Mouse (Mus musculus): ENCODE results near the gene Trex2. TPM values are rescaled to one million over a fixed set of nuclear protein-coding genes. Genes with fewer than 3 reads are reported as not detected.
"Not testable (repeated sequence)": the region's sequence is repeated elsewhere in the genome, so short reads cannot be mapped to it uniquely, and the experiment has no call there.

Gene Trex2
- polyA plus RNA-seq, 1 experiment from 2014 or later, result not detected

DNA sequence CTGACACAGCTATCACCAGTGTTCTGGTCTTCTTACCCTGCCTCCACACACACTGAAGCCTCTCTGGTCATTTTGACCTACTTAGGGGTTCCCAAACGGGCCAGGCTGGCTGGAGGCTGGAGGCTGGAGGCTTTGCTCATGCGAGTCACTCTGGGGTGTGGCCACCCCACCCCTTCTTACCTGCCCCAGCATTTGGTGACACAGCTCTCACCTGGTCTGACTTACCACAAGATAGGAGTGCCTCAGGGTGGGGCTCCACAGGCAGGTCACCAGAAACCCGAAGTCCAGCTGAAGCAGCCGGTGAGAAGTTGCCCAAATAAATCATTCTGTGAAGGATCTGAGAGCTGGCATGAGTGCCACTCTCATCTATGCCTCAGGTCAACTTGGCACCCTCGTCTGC lies 2.3 kb downstream of the Trex2 start:
- H3K27ac ChIP-seq (ENCODE audit: poor library complexity, severe bottlenecking), result no peak overlapping the region
- H3K36me3 ChIP-seq, result peaks cover 8% of the 10 kb centered on the region; the same call in 1 of the 2 replicates
- ATAC-seq (ENCODE audit: insufficient number of reproducible peaks, low FRiP score), result no peak
- no peaks in the 10 kb centered on the region for H3K9me3 ChIP-seq (replicated peaks)
- no peak overlapping the region for H3K9ac ChIP-seq
- H3K4me2 ChIP-seq, result no peak overlapping the region
- 68% methylated on average over 5 of the region's 5 CpGs for WGBS
- no peak overlapping the region for H3K4me3 ChIP-seq
- 0 out of 2 replicates have a peak, but pooled peaks cover 1% of the 10 kb centered on the region for H3K27me3 ChIP-seq (replicated peaks)
- H3K4me1 ChIP-seq (replicated peaks), result no peaks in the 10 kb centered on the region

DNA sequence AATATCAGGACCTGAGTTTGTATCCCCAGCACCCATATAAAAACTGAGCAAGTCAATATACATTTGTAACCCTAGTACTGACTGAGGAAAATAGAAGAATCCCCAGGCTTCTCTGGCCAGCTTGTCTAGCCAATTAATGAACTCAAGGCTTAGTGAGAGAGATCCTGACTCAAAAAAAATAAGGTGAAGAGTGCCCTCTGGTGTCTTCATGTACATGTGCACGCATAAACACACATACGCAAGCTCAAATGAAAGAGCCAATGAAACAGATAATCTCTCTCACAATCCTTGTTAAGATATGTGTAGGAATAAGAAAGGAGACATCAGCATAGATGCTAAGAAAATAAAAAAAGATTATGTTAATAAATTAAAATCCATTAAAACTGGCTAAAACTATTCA lies 5.1 kb downstream of the Trex2 start:
- H3K9me3 ChIP-seq (replicated peaks), result no peaks in the 10 kb centered on the region
- no peaks in the 10 kb centered on the region for H3K4me1 ChIP-seq (replicated peaks)
- 0 out of 2 replicates have a peak, but pooled peaks cover 4% of the 10 kb centered on the region for H3K27me3 ChIP-seq (replicated peaks)
- no peak for ATAC-seq (ENCODE audit: insufficient number of reproducible peaks, low FRiP score)
- 81% methylated on average over 2 of the region's 2 CpGs for WGBS
- no peak overlapping the region for H3K4me2 ChIP-seq
- H3K4me3 ChIP-seq, result no peak overlapping the region
- no peak overlapping the region for H3K27ac ChIP-seq (ENCODE audit: poor library complexity, severe bottlenecking)
- no peak overlapping the region for H3K9ac ChIP-seq
- H3K36me3 ChIP-seq, result no peaks in the 10 kb centered on the region

DNA sequence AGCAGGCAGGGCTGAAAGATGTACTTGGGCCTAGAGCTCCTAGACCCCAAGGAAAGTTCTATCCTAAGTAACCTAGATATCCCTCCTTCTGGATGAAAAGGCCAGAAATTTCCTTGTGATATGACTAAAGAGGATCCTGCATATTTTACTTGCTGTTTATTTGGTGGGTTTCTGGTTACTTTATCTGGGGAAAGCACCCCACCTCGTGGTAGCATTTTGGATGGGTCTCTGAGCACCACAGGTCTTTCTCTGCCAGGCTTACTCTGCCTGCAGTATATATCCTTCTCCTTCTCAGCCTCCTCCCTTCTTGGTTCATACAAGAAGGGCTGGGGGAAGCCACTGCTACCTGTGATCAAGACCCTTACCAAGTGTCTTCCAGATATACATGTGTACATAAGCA lies 22.4 kb downstream of the Trex2 start:
- no peak for ATAC-seq (ENCODE audit: insufficient number of reproducible peaks, low FRiP score)
- 25% methylated on average over 1 of the region's 1 CpGs for WGBS
- H3K27ac ChIP-seq (ENCODE audit: poor library complexity, severe bottlenecking), result no peak overlapping the region
- 0 out of 2 replicates have a peak, but pooled peaks cover 4% of the 10 kb centered on the region for H3K9me3 ChIP-seq (replicated peaks)
- H3K4me3 ChIP-seq, result no peak overlapping the region
- H3K36me3 ChIP-seq, result no peaks in the 10 kb centered on the region
- no peaks in the 10 kb centered on the region for H3K4me1 ChIP-seq (replicated peaks)
- peaks cover 32% of the 10 kb centered on the region for H3K27me3 ChIP-seq (replicated peaks)
- no peak overlapping the region for H3K4me2 ChIP-seq
- no peak overlapping the region for H3K9ac ChIP-seq

DNA sequence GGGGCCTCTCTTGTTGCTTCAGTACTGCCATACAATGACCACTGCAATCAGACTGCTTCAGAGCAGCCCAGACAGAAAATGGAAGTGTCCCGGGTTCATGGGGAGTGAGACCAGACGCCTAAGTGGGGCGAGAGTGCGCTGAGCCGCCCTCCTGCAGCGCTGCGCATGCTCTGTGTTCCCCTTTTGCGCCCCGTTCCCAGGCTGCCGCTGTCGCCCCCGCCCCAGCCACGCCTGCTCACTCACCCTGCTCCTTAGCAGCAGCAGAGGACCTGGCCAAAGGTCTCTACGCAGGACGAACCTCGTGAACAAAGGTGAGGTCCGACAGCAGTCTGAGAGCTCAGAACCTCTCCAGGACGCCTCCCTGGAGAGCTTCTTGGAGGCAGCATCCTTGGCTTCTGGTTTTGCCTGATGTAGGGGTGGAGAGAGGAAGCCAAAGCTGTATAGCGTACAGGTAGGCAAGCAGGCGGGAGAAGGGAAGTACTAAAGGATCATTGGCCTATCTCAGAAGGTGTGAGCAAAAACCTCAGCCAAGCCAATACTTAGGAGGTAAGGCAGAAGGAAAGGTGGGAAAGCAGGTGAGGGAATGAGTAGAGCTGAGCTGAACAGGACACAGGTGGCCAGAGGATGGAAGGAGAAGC lies 24.1 kb downstream of the Trex2 start, which contains the start of gene Zfp92:
Gene Zfp92 (plus strand): TSS at position 217 of the 638 bp plus-strand sequence.
- H3K36me3 ChIP-seq, result no peaks in the 10 kb centered on the region
- H3K9ac ChIP-seq, result 0 out of 2 replicates have a peak within 1 kb of the TSS, but pooled peaks have one; percentile 7
- no peaks in the 10 kb centered on the region for H3K4me1 ChIP-seq (replicated peaks)
- no peak for ATAC-seq (ENCODE audit: insufficient number of reproducible peaks, low FRiP score)
- H3K9me3 ChIP-seq (replicated peaks), result 0 out of 2 replicates have a peak, but pooled peaks cover 4% of the 10 kb centered on the region
- WGBS, result 9% methylated on average over 20 of the region's 20 CpGs
- peak within 1 kb of the TSS; percentile 68 for H3K4me2 ChIP-seq
- H3K27me3 ChIP-seq (replicated peaks), result peaks cover 32% of the 10 kb centered on the region
- no peak within 1 kb of the TSS for H3K27ac ChIP-seq (ENCODE audit: poor library complexity, severe bottlenecking)
- peak within 1 kb of the TSS; percentile 30 for H3K4me3 ChIP-seq

DNA sequence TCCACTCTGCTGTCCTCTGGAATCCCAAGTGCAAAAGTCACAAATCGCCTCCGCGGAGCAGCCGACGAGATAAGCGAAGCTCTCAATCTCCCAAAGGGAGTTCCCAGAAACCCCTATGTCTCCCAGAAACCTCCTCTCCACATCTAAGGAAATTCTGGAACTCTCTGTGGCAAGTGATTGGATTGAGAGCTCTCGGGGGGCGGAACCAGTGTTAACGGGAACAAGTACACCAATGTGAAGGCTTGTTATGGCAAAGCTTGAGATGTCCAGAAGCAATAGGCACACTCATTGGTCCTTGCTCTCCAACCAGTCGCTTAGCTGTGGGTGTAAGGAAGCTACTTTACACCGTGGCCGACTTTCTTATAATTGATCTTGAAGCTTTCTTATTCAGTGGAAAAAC lies 33.5 kb downstream of the Trex2 start:
- no peaks in the 10 kb centered on the region for H3K4me1 ChIP-seq (replicated peaks)
- H3K4me3 ChIP-seq, result no peak overlapping the region
- H3K4me2 ChIP-seq, result no peak overlapping the region
- H3K27ac ChIP-seq (ENCODE audit: poor library complexity, severe bottlenecking), result no peak overlapping the region
- no peak for ATAC-seq (ENCODE audit: insufficient number of reproducible peaks, low FRiP score)
- H3K9me3 ChIP-seq (replicated peaks), result no peaks in the 10 kb centered on the region
- peaks cover 5% of the 10 kb centered on the region for H3K27me3 ChIP-seq (replicated peaks)
- WGBS, result 85% methylated on average over 12 of the region's 12 CpGs
- no peak overlapping the region for H3K9ac ChIP-seq
- no peaks in the 10 kb centered on the region for H3K36me3 ChIP-seq

DNA sequence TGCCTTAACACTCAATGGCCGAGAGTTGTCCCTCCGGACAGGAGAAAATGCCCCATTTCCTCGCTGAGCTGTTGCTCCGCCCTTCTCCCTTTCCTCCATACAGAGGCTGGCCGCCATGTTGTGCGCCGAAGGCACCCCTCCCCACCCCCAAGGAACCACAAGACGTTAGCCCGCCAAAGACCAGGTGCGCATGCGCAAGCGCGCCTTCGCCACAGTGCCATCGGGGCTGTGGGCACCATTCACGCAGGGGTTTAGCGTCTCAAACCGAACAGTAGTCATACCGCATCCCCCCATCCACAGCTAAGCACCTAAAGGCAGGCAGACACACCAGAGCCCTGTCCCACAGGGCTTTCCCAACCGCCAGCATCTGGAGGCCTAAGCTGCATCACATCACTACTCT lies 34.2 kb downstream of the Trex2 start:
- H3K36me3 ChIP-seq, result no peaks in the 10 kb centered on the region
- no peak overlapping the region for H3K4me3 ChIP-seq
- no peak overlapping the region for H3K9ac ChIP-seq
- no peak overlapping the region for H3K4me2 ChIP-seq
- no peak for ATAC-seq (ENCODE audit: insufficient number of reproducible peaks, low FRiP score)
- H3K27me3 ChIP-seq (replicated peaks), result peaks cover 8% of the 10 kb centered on the region
- no peaks in the 10 kb centered on the region for H3K4me1 ChIP-seq (replicated peaks)
- 79% methylated on average over 20 of the region's 20 CpGs for WGBS
- no peak overlapping the region for H3K27ac ChIP-seq (ENCODE audit: poor library complexity, severe bottlenecking)
- H3K9me3 ChIP-seq (replicated peaks), result no peaks in the 10 kb centered on the region

DNA sequence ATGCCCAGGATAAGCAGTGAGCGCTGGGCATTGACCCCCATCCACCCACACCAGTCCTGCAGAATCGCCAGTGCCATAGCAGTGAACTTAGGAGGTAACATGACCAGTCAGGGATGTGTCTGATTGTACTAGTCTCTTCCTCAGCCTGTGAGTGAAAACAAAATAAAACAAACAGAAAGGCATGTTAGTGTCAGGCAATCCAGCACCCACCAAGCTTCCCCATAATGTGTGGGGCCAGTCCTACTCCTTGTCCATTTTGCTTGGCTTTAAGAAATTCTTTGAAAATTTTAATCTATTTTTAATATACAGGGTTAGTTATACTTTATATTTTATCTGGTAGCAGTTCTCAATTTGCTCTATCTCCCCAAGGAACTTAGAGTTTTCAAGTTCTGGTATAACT lies 36.5 kb downstream of the Trex2 start, which contains the start of gene Gm18336:
Gene Gm18336 (minus strand): TSS at position 101 of the 400 bp plus-strand sequence.
- ATAC-seq (ENCODE audit: insufficient number of reproducible peaks, low FRiP score), result not testable (repeated sequence)
- WGBS, result 57% methylated on average over 2 of the region's 2 CpGs

DNA sequence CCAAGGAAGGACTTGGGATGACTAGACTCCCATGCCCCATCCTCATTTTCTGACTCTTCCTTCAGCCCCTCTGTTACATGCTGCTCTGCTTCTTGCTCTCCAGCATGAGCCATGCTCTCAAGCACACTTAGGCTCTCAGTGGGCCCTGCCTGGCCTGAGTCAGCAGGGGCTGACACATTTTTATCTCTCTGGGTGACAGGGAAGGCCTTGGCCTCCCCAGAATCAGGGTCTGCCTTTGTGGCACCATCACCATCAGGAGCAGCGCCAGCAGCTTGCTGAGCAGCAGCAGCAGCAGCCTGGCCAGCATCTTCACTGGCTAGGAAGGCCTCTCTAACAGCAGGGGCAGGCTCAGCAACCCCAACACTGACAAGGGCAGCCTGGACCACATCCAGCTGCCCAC lies 38.7 kb downstream of the Trex2 start:
- no peaks in the 10 kb centered on the region for H3K9me3 ChIP-seq (replicated peaks)
- H3K27me3 ChIP-seq (replicated peaks), result peaks cover 21% of the 10 kb centered on the region
- WGBS, result 68% methylated on average over 1 of the region's 1 CpGs
- no peaks in the 10 kb centered on the region for H3K36me3 ChIP-seq
- no peaks in the 10 kb centered on the region for H3K4me1 ChIP-seq (replicated peaks)
- no peak overlapping the region for H3K27ac ChIP-seq (ENCODE audit: poor library complexity, severe bottlenecking)
- no peak overlapping the region for H3K4me2 ChIP-seq
- H3K4me3 ChIP-seq, result no peak overlapping the region
- no peak overlapping the region for H3K9ac ChIP-seq
- ATAC-seq (ENCODE audit: insufficient number of reproducible peaks, low FRiP score), result no peak

More for the DNA sequence above, 36.5 kb downstream of the Trex2 start, which contains the start of gene Gm18336:
- H3K27me3 ChIP-seq (replicated peaks), result peaks cover 13% of the 10 kb centered on the region
- H3K4me1 ChIP-seq (replicated peaks); H3K36me3 ChIP-seq; H3K4me3 ChIP-seq; H3K27ac ChIP-seq (ENCODE audit: poor library complexity, severe bottlenecking); H3K4me2 ChIP-seq; H3K9me3 ChIP-seq (replicated peaks); H3K9ac ChIP-seq: not testable (repeated sequence)

DNA sequence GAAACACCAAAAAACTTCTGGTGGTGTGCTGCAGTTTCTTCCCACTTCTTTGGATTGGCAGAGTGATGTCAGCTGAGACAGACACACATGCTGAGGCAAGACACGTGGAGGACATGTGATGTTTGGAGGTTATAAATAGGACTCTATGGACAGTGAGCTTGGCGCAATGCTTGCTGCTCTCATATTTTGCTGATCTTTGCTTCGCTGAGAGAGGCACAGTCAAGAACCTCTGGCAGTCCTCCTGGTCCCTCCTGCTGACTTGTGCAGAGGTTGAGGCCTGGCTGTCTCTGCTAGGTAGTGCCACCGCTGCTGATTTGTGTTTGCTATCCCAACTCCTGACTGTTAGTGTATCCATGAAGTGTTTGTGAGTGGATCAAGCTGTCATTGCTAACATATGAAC lies 43.7 kb downstream of the Trex2 start:
- Histone ChIP-seq H3K4me1 (replicated peaks) (no peaks in the 10 kb centered on the region), H3K4me2 (no peak overlapping the region), H3K4me3 (no peak overlapping the region), H3K27ac (ENCODE audit: poor library complexity, severe bottlenecking) (no peak overlapping the region), H3K27me3 (replicated peaks) (peaks cover 15% of the 10 kb centered on the region), H3K9me3 (replicated peaks) (no peaks in the 10 kb centered on the region), H3K36me3 (no peaks in the 10 kb centered on the region), H3K9ac (no peak overlapping the region)
- no peak for ATAC-seq (ENCODE audit: insufficient number of reproducible peaks, low FRiP score)
- WGBS, result 66% methylated on average over 4 of the region's 4 CpGs

DNA sequence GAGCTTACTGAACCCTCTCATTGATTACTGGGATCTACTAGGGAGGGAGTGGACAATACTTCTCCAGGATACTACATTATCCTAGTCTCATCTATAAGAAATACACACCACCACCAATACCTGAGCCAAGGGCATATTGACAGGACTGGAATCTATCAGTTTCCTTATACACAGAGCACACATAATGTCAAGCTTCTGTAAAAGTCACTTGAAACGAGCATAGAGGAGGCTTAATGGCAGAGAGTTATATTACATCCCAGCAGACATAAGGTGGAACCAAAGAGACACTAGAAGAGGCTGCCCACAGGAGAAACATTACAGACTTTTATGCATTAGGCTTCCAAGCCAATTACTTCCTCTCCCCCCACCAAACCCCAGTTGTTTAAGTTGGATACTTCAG lies 50.2 kb downstream of the Trex2 start:
- Histone ChIP-seq H3K4me3 (no peak overlapping the region), H3K4me1 (replicated peaks) (no peaks in the 10 kb centered on the region), H3K27me3 (replicated peaks) (no peaks in the 10 kb centered on the region), H3K9ac (no peak overlapping the region), H3K4me2 (no peak overlapping the region), H3K36me3 (no peaks in the 10 kb centered on the region), H3K27ac (ENCODE audit: poor library complexity, severe bottlenecking) (no peak overlapping the region), H3K9me3 (replicated peaks) (no peaks in the 10 kb centered on the region)
- WGBS, result 18% methylated on average over 1 of the region's 1 CpGs
- ATAC-seq (ENCODE audit: insufficient number of reproducible peaks, low FRiP score), result no peak

DNA sequence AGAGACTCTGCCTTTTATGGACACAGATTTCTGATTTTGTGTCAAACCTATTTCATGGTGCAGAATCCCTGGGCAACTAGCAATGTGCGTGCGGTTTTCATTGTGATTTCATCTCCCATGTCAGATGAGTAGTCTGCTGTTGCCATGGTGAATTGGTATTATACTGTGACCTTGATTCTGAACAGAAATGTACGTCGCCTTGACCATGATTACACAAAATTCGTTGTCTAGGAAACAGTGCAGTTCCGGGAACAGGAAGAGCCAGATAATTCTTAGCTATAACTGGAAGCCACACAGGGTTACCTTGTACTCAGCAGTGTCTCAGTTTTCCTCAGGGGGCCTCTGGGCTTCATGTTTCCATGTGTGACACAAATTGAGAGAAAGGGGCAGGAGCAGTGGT lies 50.7 kb downstream of the Trex2 start:
- no peaks in the 10 kb centered on the region for H3K9me3 ChIP-seq (replicated peaks)
- H3K4me2 ChIP-seq, result no peak overlapping the region
- H3K9ac ChIP-seq, result no peak overlapping the region
- no peaks in the 10 kb centered on the region for H3K4me1 ChIP-seq (replicated peaks)
- no peaks in the 10 kb centered on the region for H3K27me3 ChIP-seq (replicated peaks)
- H3K4me3 ChIP-seq, result no peak overlapping the region
- no peaks in the 10 kb centered on the region for H3K36me3 ChIP-seq
- ATAC-seq (ENCODE audit: insufficient number of reproducible peaks, low FRiP score), result no peak
- WGBS, result 74% methylated on average over 6 of the region's 6 CpGs
- no peak overlapping the region for H3K27ac ChIP-seq (ENCODE audit: poor library complexity, severe bottlenecking)
